Mouse (Mus musculus) testis, postnatal 14 days (tissue): ENCODE results near the gene Dohh.

Source experiments
- DNase-seq: peaks from one replicate; pipeline ENCODE4 v3.0.0; 2021; ENCODE audit warnings: low spot score

The Dohh gene

DNA sequence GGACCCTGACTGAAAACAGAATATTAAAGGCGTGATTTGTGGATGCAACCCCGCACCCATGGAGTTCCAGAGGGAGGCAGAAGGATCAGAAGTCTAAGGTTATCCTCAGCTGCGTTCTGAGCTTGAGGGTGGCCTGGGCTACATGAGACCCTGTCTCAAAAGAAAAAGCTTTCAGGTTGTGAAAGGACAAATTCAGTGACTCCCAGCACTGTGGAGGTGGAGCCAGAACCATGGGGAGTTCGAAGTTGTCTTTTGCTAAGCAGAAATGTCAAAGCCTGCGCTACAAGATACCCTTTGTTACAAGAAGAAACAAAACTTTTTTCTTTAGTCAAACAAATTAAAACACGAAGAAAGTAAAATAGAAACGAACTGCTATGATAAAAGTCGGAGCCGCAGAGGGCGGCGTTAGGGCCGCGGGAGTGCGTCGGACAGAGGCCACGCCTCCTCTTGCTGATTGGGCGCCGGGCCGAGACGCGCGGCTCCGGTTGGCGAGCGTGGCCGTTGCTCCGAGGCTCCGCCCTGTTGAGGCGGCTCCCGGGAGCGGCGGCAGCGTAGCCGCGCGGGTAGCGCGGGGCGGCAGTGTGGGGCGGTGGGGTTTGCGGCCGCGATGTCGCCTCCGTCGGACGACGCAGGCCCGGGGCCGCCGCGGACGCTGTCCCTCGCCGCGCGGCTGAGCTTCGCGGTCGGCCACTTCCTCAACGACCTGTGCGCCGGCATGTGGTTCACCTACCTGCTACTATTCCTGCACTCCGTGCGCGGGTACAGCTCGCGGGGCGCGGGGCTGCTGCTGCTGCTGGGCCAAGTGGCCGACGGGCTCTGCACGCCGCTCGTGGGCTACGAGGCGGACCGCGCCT, 27.0 kb upstream of the Dohh start, which contains the start of gene Mfsd12:
Gene Mfsd12 (plus strand): TSS at position 501 of the 854 bp plus-strand sequence.
- peak; percentile 91 for DNase-seq

DNA sequence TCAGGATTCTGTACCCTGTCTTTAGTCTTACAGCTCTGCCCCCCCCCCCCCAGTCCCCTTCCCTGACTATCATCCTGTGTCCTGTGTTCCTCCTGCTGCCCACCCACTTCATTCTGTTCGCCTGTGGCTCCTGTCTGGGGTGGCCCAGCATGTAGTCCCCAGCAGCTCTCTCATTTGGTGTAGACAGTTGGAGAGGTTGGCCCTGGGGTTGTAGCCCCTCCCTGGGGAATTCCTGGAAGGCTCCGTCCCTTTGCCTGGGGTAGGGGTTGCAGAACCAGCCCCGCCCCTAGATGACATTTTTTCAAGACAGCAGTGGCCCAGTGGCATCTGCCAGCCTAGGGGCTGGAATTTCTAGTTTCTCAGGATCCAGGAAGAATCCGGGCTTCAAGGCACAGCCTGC, 26.0 kb upstream of the Dohh start:
- no peak for DNase-seq

DNA sequence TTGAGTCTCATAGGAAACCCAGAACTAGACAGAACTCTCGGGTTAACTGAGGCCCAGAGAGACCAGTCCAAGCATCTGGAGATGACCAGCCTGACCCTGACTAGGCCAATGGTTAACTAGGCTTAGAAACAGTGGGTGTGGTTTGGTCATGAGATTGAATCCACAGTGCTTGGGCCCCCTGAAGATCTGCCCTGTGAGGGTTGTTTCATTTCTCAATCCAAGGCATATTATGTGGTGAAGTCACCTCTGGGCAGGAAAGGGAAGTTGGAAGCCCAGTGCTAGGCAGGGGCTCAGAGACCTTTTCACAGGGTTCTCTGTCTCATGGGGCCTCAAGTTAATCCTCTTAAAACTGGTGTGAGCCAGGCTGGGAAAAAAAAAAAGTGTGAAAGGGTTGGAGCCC, 25.4 kb upstream of the Dohh start:
- DNase-seq: no peak

GRCm38 (mm10) chr10:81360721-81361120, 23.5 kb upstream of the Dohh start:
- no peak for DNase-seq

- DNase-seq: no peak
Observed at GRCm38 (mm10) chr10:81362336-81362949, 21.8 kb upstream of the Dohh start.

- no peak for DNase-seq
Observed at GRCm38 (mm10) chr10:81363436-81364346, 20.5 kb upstream of the Dohh start.

DNA sequence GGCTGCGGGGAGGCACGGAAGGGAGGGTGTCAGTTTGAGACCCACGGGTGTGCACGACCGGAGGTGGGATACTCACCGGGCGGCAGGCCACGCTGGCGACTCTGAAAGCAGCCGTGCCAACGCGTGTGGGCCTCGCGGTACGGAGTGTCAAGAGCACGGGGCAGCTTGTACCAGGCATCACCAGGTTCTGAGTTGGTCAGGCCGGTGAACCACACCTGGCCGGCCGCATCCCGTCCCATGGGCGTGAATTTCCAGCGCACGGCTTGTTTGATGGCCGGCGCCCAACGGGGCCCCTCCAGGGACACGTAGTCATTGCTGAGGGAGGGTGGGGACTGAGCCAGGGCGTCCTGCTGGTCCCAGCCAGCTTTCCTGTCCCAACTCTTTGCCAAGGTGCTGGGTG, 19.6 kb upstream of the Dohh start:
- peak; percentile 46 for DNase-seq

DNA sequence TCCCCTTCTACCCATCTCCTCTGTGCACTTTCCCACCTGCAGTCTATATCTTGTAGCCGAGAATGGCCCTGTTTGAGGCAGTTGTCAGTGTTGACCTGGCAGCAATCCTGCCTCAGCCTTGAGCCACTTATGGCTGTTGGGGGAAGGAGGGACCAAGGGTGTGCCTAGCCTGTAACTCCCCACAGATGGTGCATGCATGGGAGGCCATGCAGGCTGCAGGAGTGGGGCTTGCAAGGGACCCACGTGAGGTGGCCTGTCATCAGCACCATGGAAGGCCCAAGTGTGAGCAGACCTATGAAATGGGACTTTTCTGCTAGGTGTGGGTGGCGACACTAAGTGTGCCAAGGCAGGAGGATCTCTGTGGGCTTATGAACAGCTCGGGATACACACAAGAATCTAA, 19.2 kb upstream of the Dohh start:
- DNase-seq: no peak

- DNase-seq: no peak
Observed at GRCm38 (mm10) chr10:81365672-81366476, 18.4 kb upstream of the Dohh start, which contains the start of gene 4930404N11Rik. Gene 4930404N11Rik, minus strand, starts transcription at chr10:81365816.

DNA sequence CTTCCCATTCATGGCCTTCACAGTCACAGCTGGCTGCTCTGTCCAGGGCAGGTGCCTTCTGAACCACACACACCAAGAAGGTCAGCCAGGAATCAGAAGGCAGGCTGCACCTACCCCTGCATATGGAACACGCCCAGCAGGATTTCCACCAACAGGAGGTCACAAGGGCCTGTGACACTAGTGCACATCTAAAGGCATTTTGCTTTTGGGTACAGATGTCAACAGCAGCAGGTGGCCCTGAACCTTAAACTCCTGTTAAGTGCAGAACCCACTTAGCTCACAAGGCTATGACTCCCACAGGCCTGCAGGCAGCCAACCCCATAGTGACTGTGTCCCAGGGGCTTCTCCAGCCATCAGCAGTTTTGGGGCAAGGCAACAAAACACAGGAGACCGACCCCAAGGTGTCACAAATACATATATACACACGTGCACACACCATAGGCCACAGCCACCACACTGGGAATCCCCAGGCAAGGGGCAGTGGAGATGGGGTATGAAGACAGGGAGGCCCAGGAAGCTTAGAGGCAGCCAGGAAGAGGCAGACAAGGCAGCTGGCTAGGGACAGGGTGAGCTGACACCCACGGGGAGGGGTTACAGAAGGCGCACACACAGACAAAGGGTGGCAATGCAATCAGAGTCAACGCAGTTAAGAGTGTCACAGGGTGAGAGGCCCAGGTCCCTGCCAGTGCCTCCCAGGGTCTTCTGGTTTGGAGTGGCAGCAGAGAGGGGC, 17.6 kb upstream of the Dohh start:
- no peak for DNase-seq

GRCm38 (mm10) chr10:81367207-81367495, 17.1 kb upstream of the Dohh start:
- no peak for DNase-seq

DNA sequence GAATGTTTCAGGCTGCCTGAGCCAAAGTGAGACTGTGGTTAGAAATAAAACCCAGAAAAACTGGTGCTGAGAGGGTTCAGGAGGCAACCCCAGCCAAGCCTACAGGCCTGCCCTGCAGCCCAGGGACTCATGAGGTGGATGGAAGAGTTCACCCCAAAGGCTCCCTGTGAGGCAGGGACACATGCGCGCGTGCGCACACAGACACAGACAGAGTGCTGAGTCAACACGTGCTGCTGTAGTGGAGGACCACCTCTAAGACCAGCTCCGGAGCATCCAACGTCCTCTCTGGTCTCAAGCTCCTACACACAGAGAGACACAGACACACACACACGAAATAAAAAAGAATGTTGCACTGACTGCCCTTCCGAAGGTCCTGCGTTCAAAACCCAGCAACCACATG, 8.9 kb upstream of the Dohh start:
- no peak for DNase-seq

DNA sequence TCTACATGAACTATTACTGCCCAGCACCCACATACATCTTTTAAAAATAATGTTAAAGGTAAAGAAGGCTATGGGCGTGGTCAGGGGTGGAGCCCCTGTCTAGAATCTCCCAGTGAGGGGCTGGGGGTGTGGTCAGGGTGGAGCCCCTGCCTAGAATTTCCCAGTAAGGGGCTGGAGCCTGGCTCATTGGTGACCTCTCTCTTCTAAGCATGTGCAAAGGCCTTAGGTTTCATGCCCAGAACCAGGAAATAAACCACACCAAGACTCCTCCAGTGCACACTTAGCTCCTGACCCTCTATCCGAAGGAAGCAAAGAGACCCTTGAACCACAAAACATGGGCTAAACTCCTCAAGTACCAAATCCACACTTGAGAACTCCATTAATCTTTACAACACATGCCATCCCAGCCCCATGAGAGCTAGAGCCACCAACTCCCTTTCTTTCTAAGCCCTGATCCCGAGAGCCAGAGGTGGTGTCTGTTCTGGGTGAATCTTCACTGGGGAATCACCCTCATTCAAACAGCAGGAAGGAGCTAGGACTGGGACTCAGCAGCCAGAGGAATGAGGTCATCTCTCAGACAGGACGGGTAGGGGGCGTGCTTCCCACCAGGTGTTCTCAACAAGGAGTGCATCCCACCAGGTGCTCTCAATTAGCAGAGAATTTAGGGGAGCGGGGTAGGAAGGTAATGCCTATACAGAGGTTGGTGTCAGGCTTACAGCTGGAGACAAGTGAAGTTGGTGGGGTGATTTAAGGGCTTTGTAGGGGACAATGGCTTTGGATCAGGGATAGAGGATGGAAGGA, 7.5 kb upstream of the Dohh start:
- DNase-seq: no peak

GRCm38 (mm10) chr10:81377362-81377664, 6.9 kb upstream of the Dohh start:
- no peak for DNase-seq

GRCm38 (mm10) chr10:81377793-81378552, 6.3 kb upstream of the Dohh start, which contains the start of gene Fzr1:
Gene Fzr1, minus strand, starts transcription at chr10:81378516.
- no peak for DNase-seq

GRCm38 (mm10) chr10:81378553-81379182, 5.6 kb upstream of the Dohh start:
- DNase-seq: peak; percentile 100

GRCm38 (mm10) chr10:81379183-81379553, 5.1 kb upstream of the Dohh start:
- DNase-seq: no peak

GRCm38 (mm10) chr10:81379809-81380378, 4.3 kb upstream of the Dohh start:
- DNase-seq: no peak

DNA sequence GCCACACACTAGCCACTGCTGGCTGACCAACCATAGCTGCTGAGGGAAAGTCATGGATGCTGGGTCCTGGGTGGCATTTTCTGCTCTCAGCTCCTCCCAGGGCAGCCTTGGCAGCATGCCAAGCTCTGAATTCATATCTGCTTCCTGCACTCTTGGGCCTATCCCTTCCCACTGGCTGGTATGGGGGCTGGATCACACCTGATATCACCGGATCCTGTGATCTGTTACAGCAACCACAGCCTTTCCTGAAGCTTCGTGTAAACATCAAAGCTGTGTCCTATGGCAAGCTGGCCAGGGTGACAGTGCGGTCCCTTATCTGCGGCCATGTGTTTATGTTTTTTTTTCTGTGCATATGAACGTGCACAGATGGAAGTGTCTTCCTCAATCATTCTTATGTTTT, 2.2 kb upstream of the Dohh start:
- no peak for DNase-seq
